Mouse (Mus musculus) liver, embryonic 16.5 days (tissue): ENCODE measurements at regions not wholly inside any gene's neighbourhood (a gene's known extent, or its start where the extent isn't known, plus 50 kb on each side); places are given as distances from the start of the nearest gene placed in this dataset.

Experiments used
- ATAC-seq: fragments of 200-750 bp; cut with Nextera tagmentation; 2 replicates; pipeline ENCODE4 v1.8.0; 2017; ENCODE audit warnings: low read depth, mild to moderate bottlenecking, moderate number of reproducible peaks, moderate library complexity
- H3K27ac ChIP-seq: fragments of 300-500 bp; sonication (generic); 2 replicates; pipeline ENCODE4 v1.5.1; 2014; ENCODE audit warnings: mild to moderate bottlenecking, low read length
- H3K27me3 ChIP-seq: fragments of 300-500 bp; sonication (generic); 2 replicates; pipeline ENCODE4 v1.6.1; 2014; ENCODE audit warnings: low read depth, low read length, mixed read lengths; ENCODE audit not compliant: control insufficient read depth, insufficient read depth
- H3K36me3 ChIP-seq: fragments of 300-500 bp; sonication (generic); 2 replicates; pipeline ENCODE4 v1.6.1; 2014; ENCODE audit warnings: mild to moderate bottlenecking; ENCODE audit not compliant: control insufficient read depth, insufficient read depth
- H3K4me1 ChIP-seq: fragments of 300-500 bp; sonication (generic); 2 replicates; pipeline ENCODE4 v1.6.1; 2014; ENCODE audit warnings: low read depth, low read length, mixed read lengths; ENCODE audit not compliant: control insufficient read depth
- H3K4me2 ChIP-seq: fragments of 300-500 bp; sonication (generic); 2 replicates; pipeline ENCODE4 v1.6.1; 2014; ENCODE audit warnings: low read depth, low read length, mixed read lengths
- H3K4me3 ChIP-seq: fragments of 300-500 bp; sonication (generic); 2 replicates; pipeline ENCODE4 v1.5.1; 2014; ENCODE audit warnings: low read depth, mild to moderate bottlenecking, low read length
- H3K9ac ChIP-seq: fragments of 300-500 bp; sonication (generic); 2 replicates; pipeline ENCODE4 v1.6.1; 2014; ENCODE audit warnings: low read depth, low read length
- H3K9me3 ChIP-seq: fragments of 300-500 bp; sonication (generic); replicated peaks from 2 replicates; pipeline ENCODE4 v1.6.1; 2016; ENCODE audit warnings: low read length; ENCODE audit not compliant: control insufficient read depth
- WGBS: fragments of 180-500 bp; shearing (Covaris S2); extraction: QIAGEN DNeasy Blood & Tissue Kit; methylation state at CpG from one replicate; pipeline ENCODE4 v1.1.7; 2014; ENCODE audit not compliant: insufficient replicate concordance; 5-methylcytosine and 5-hydroxymethylcytosine counted together

GRCm38 (mm10) chr9:47378541-47378940, 151.4 kb upstream of the Cadm1 start:
- 31% methylated on average over 5 of the region's 5 CpGs for WGBS
- H3K9ac ChIP-seq: no peak overlapping the region
- H3K4me2 ChIP-seq: no peak overlapping the region
- H3K36me3 ChIP-seq: no peaks in the 10 kb centered on the region
- H3K9me3 ChIP-seq: no peaks in the 10 kb centered on the region
- no peak overlapping the region for H3K27ac ChIP-seq
- H3K4me3 ChIP-seq: no peak overlapping the region
- ATAC-seq: no peak
- no peaks in the 10 kb centered on the region for H3K27me3 ChIP-seq
- H3K4me1 ChIP-seq: no peaks in the 10 kb centered on the region

GRCm38 (mm10) chr9:47380361-47380760, 149.6 kb upstream of the Cadm1 start:
- no peak for ATAC-seq
- no peaks in the 10 kb centered on the region for H3K27me3 ChIP-seq
- no peaks in the 10 kb centered on the region for H3K9me3 ChIP-seq
- no peak overlapping the region for H3K4me2 ChIP-seq
- 59% methylated on average over 7 of the region's 7 CpGs for WGBS
- H3K36me3 ChIP-seq: no peaks in the 10 kb centered on the region
- H3K4me3 ChIP-seq: no peak overlapping the region
- H3K9ac ChIP-seq: no peak overlapping the region
- no peaks in the 10 kb centered on the region for H3K4me1 ChIP-seq
- H3K27ac ChIP-seq: no peak overlapping the region

- no peak for ATAC-seq
- H3K4me3 ChIP-seq: no peak overlapping the region
- H3K4me2 ChIP-seq: no peak overlapping the region
- no peaks in the 10 kb centered on the region for H3K27me3 ChIP-seq
- WGBS: 31% methylated on average over 4 of the region's 4 CpGs
- H3K4me1 ChIP-seq: no peaks in the 10 kb centered on the region
- no peak overlapping the region for H3K27ac ChIP-seq
- no peaks in the 10 kb centered on the region for H3K36me3 ChIP-seq
- no peaks in the 10 kb centered on the region for H3K9me3 ChIP-seq
- H3K9ac ChIP-seq: no peak overlapping the region
Observed at GRCm38 (mm10) chr9:47384185-47384854, 145.7 kb upstream of the Cadm1 start.

- H3K9me3 ChIP-seq: no peaks in the 10 kb centered on the region
- no peak overlapping the region for H3K9ac ChIP-seq
Observed at GRCm38 (mm10) chr9:47386646-47387045, 143.3 kb upstream of the Cadm1 start.

GRCm38 (mm10) chr9:47387221-47387620, 142.8 kb upstream of the Cadm1 start:
- no peaks in the 10 kb centered on the region for H3K9me3 ChIP-seq
- no peak overlapping the region for H3K4me3 ChIP-seq
- H3K4me1 ChIP-seq: no peaks in the 10 kb centered on the region
- H3K27me3 ChIP-seq: no peaks in the 10 kb centered on the region
- no peak overlapping the region for H3K4me2 ChIP-seq
- H3K27ac ChIP-seq: no peak overlapping the region
- WGBS: 52% methylated on average over 4 of the region's 4 CpGs
- no peak for ATAC-seq
- no peak overlapping the region for H3K9ac ChIP-seq
- H3K36me3 ChIP-seq: no peaks in the 10 kb centered on the region

More at GRCm38 (mm10) chr9:47386646-47387045, 143.3 kb upstream of the Cadm1 start:
- no peak overlapping the region for H3K27ac ChIP-seq
- H3K27me3 ChIP-seq: no peaks in the 10 kb centered on the region
- no peak overlapping the region for H3K4me3 ChIP-seq
- ATAC-seq: no peak
- no peaks in the 10 kb centered on the region for H3K36me3 ChIP-seq
- no peaks in the 10 kb centered on the region for H3K4me1 ChIP-seq
- 69% methylated on average over 11 of the region's 11 CpGs for WGBS
- H3K4me2 ChIP-seq: no peak overlapping the region

- WGBS: 49% methylated on average over 8 of the region's 8 CpGs
- Histone ChIP-seq H3K4me3 (no peak overlapping the region), H3K27ac (no peak overlapping the region), H3K9me3 (no peaks in the 10 kb centered on the region), H3K27me3 (no peaks in the 10 kb centered on the region), H3K36me3 (no peaks in the 10 kb centered on the region), H3K4me1 (no peaks in the 10 kb centered on the region), H3K4me2 (no peak overlapping the region), H3K9ac (no peak overlapping the region)
- ATAC-seq: no peak
Observed at GRCm38 (mm10) chr9:47387716-47388300, 142.2 kb upstream of the Cadm1 start.

- no peak overlapping the region for H3K27ac ChIP-seq
- no peaks in the 10 kb centered on the region for H3K9me3 ChIP-seq
- no peak overlapping the region for H3K4me3 ChIP-seq
- ATAC-seq: no peak
- 72% methylated on average over 6 of the region's 6 CpGs for WGBS
- H3K9ac ChIP-seq: no peak overlapping the region
- H3K4me1 ChIP-seq: no peaks in the 10 kb centered on the region
- H3K36me3 ChIP-seq: no peaks in the 10 kb centered on the region
- no peak overlapping the region for H3K4me2 ChIP-seq
- no peaks in the 10 kb centered on the region for H3K27me3 ChIP-seq
Observed at GRCm38 (mm10) chr9:47389901-47390300, 140.1 kb upstream of the Cadm1 start.

- H3K9ac ChIP-seq: no peak overlapping the region
- no peak overlapping the region for H3K27ac ChIP-seq
- H3K4me3 ChIP-seq: no peak overlapping the region
- H3K36me3 ChIP-seq: no peaks in the 10 kb centered on the region
- no peak overlapping the region for H3K4me2 ChIP-seq
- ATAC-seq: no peak
- H3K4me1 ChIP-seq: no peaks in the 10 kb centered on the region
- 59% methylated on average over 5 of the region's 5 CpGs for WGBS
- no peaks in the 10 kb centered on the region for H3K27me3 ChIP-seq
- H3K9me3 ChIP-seq: no peaks in the 10 kb centered on the region
Observed at GRCm38 (mm10) chr9:47391669-47392068, 138.3 kb upstream of the Cadm1 start.

GRCm38 (mm10) chr9:47399598-47399997, 130.4 kb upstream of the Cadm1 start:
- no peaks in the 10 kb centered on the region; the same call in 1 of the 2 replicates for H3K4me1 ChIP-seq
- no peak overlapping the region for H3K27ac ChIP-seq
- no peak for ATAC-seq
- no peak overlapping the region for H3K4me2 ChIP-seq
- H3K9ac ChIP-seq: no peak overlapping the region
- H3K27me3 ChIP-seq: no peaks in the 10 kb centered on the region
- 3% methylated on average over 2 of the region's 2 CpGs for WGBS
- H3K36me3 ChIP-seq: no peaks in the 10 kb centered on the region
- H3K4me3 ChIP-seq: no peak overlapping the region
- H3K9me3 ChIP-seq: no peaks in the 10 kb centered on the region
